Mouse (Mus musculus): ENCODE data around the gene Capn13. TPM values are rescaled to one million over a fixed set of nuclear protein-coding genes. Genes with fewer than 3 reads are reported as not detected.
"Not testable (repeated sequence)": the region's sequence is repeated elsewhere in the genome, so short reads cannot be mapped to it uniquely, and the experiment has no call there.

The Capn13 gene
- polyA plus RNA-seq, 1 experiment from 2014 or later, result not detected

GRCm38 (mm10) chr17:73303217-73303616 is 97.4 kb downstream of the Capn13 start:
- Histone ChIP-seq H3K9me3 (no peaks in the 10 kb centered on the region), H3K4me1 (peaks cover 13% of the 10 kb centered on the region), H3K4me2 (no peak overlapping the region), H3K27me3 (replicated peaks) (peaks cover 33% of the 10 kb centered on the region), H3K36me3 (no peaks in the 10 kb centered on the region), H3K27ac (replicated peaks) (no peak overlapping the region), H3K9ac (no peak overlapping the region), H3K4me3 (no peak overlapping the region)
- WGBS, result 25% methylated on average over 5 of the region's 5 CpGs
- ATAC-seq (ENCODE audit: extremely low read depth, insufficient number of reproducible peaks, low FRiP score, low TSS enrichment), result 0 out of 2 replicates have a peak, but pooled peaks have one; percentile 2

DNA sequence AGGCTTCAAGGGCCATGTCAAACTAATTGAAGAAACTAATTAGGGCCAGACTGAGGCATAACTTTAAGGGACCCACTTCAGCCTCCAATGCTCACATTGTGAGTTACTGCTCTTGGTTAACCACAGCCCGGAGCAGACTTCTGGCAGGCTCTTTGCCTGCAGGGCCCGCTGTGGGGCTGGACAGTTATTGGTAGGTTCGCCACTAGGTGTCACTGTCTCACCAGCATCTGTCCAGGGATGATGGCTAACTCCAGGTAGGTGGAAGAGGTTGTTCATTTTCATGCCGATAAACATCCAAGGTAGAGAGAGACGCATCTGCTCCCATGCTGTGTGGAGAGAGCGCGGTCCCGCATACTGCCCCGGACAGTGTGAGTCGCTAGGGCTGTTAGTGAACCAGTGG is 98.6 kb downstream of the Capn13 start:
- no peak overlapping the region for H3K4me3 ChIP-seq
- no peak overlapping the region for H3K9ac ChIP-seq
- no peaks in the 10 kb centered on the region for H3K36me3 ChIP-seq
- H3K4me1 ChIP-seq, result peaks cover 16% of the 10 kb centered on the region
- H3K9me3 ChIP-seq, result no peaks in the 10 kb centered on the region
- WGBS, result 5% methylated on average over 10 of the region's 10 CpGs
- H3K4me2 ChIP-seq, result peak overlapping the region; percentile 24; the same call in 1 of the 2 replicates
- peaks cover 33% of the 10 kb centered on the region for H3K27me3 ChIP-seq (replicated peaks)
- no peak overlapping the region for H3K27ac ChIP-seq (replicated peaks)
- ATAC-seq (ENCODE audit: extremely low read depth, insufficient number of reproducible peaks, low FRiP score, low TSS enrichment), result no peak

GRCm38 (mm10) chr17:73301258-73302050 is 99.2 kb downstream of the Capn13 start:
- Histone ChIP-seq H3K4me1 (peaks cover 12% of the 10 kb centered on the region), H3K27me3 (replicated peaks) (peaks cover 33% of the 10 kb centered on the region), H3K9me3 (no peaks in the 10 kb centered on the region), H3K9ac (0 out of 2 replicates have a peak overlapping the region, but pooled peaks have one; percentile 25), H3K4me3 (no peak overlapping the region), H3K36me3 (no peaks in the 10 kb centered on the region), H3K4me2 (peak overlapping the region; percentile 24), H3K27ac (replicated peaks) (no peak overlapping the region)
- 29% methylated on average over 15 of the region's 15 CpGs for whole genome bisulfite sequencing
- no peak for ATAC-seq (ENCODE audit: extremely low read depth, insufficient number of reproducible peaks, low FRiP score, low TSS enrichment)

- ATAC-seq (ENCODE audit: extremely low read depth, insufficient number of reproducible peaks, low FRiP score, low TSS enrichment), result no peak
- Histone ChIP-seq H3K4me3 (no peak overlapping the region), H3K9ac (no peak overlapping the region), H3K9me3 (no peaks in the 10 kb centered on the region), H3K27me3 (replicated peaks) (peaks cover 34% of the 10 kb centered on the region), H3K27ac (replicated peaks) (no peak overlapping the region), H3K4me2 (no peak overlapping the region), H3K36me3 (no peaks in the 10 kb centered on the region), H3K4me1 (peaks cover 10% of the 10 kb centered on the region)
- 54% methylated on average over 7 of the region's 7 CpGs for WGBS
Measured at GRCm38 (mm10) chr17:73300147-73300880, 100.4 kb downstream of the Capn13 start.

DNA sequence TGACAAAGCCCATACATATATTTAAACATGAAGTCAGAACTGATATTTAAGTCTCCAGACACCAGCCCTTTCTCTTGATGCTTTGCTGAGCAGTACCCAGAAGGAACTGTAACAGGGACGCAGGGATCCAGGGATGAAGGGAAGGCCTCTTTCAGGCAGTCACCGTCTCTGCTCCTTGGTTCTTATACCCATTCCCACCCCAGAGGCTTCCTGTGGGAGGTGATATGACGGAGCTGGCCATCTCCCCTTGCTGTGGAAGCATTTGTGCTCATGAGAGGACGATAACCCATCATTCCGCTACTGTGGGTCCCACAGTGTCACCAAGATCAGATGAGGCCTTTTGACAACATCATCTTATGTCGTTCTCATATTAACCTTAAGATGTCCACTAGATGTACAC is 101.7 kb downstream of the Capn13 start:
- Histone ChIP-seq H3K4me3 (no peak overlapping the region), H3K27me3 (replicated peaks) (peaks cover 21% of the 10 kb centered on the region), H3K9me3 (no peaks in the 10 kb centered on the region), H3K4me2 (no peak overlapping the region), H3K36me3 (no peaks in the 10 kb centered on the region), H3K27ac (replicated peaks) (no peak overlapping the region), H3K4me1 (peaks cover 10% of the 10 kb centered on the region), H3K9ac (no peak overlapping the region)
- WGBS, result 83% methylated on average over 6 of the region's 6 CpGs
- no peak for ATAC-seq (ENCODE audit: extremely low read depth, insufficient number of reproducible peaks, low FRiP score, low TSS enrichment)

DNA sequence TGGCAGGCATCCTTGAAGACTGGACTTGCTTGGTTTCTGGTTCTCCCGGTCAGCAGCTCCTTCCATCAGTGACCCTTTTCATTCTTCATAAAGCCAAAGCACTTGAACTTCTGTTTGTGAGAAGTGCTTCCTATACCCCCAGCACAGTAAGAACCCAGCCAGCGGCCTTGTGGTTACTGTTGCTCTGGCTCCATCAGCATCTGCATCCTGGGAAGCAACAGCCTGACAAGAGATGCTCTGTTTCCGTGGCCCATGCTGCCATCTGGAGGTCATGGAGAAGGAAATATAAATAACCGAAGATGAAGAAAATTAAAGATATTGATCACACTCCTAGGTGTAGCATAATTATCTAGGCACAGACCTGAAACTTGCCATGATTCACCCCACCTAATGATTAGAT is 103.8 kb downstream of the Capn13 start:
- Histone ChIP-seq H3K9me3 (no peaks in the 10 kb centered on the region), H3K27me3 (replicated peaks) (peaks cover 7% of the 10 kb centered on the region; the same call in 1 of the 2 replicates), H3K27ac (replicated peaks) (no peak overlapping the region), H3K36me3 (no peaks in the 10 kb centered on the region), H3K9ac (no peak overlapping the region), H3K4me1 (peaks cover 9% of the 10 kb centered on the region), H3K4me3 (no peak overlapping the region), H3K4me2 (no peak overlapping the region)
- no peak for ATAC-seq (ENCODE audit: extremely low read depth, insufficient number of reproducible peaks, low FRiP score, low TSS enrichment)
- WGBS, result 29% methylated on average over 4 of the region's 4 CpGs

GRCm38 (mm10) chr17:73293237-73293636 is 107.4 kb downstream of the Capn13 start:
- Histone ChIP-seq H3K27ac (replicated peaks) (no peak overlapping the region), H3K4me1 (0 out of 2 replicates have a peak, but pooled peaks cover 3% of the 10 kb centered on the region), H3K9ac (no peak overlapping the region), H3K36me3 (no peaks in the 10 kb centered on the region), H3K4me3 (no peak overlapping the region), H3K4me2 (no peak overlapping the region), H3K9me3 (no peaks in the 10 kb centered on the region), H3K27me3 (replicated peaks) (0 out of 2 replicates have a peak, but pooled peaks cover 2% of the 10 kb centered on the region)
- no peak for ATAC-seq (ENCODE audit: extremely low read depth, insufficient number of reproducible peaks, low FRiP score, low TSS enrichment)
- 58% methylated on average over 3 of the region's 3 CpGs for WGBS

DNA sequence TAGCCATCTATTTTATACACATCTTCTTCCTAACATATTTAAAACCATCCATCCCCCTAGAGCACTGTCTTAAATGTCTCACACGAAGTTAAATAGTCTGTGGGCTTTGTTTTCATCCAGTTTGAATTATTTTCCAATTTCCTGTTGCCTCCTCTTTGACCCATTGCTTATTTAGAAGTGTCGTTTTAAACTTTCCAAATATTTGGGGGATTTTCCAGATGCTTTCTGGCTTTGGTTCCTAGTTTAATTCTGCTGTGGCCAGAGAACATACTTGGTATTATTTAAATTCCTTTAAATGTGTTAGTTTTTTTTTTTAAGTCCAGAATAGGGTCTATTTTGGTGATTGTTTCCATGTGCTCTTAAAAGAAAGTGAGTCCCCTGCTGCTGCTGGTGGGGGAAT is 116.4 kb downstream of the Capn13 start:
- ATAC-seq (ENCODE audit: extremely low read depth, insufficient number of reproducible peaks, low FRiP score, low TSS enrichment), result no peak
- no peak overlapping the region for H3K9ac ChIP-seq
- H3K4me1 ChIP-seq, result no peaks in the 10 kb centered on the region
- H3K9me3 ChIP-seq, result no peaks in the 10 kb centered on the region
- H3K4me2 ChIP-seq, result no peak overlapping the region
- no peak overlapping the region for H3K27ac ChIP-seq (replicated peaks)
- no peak overlapping the region for H3K4me3 ChIP-seq
- H3K36me3 ChIP-seq, result no peaks in the 10 kb centered on the region
- 43% methylated on average over 2 of the region's 2 CpGs for WGBS
- no peaks in the 10 kb centered on the region for H3K27me3 ChIP-seq (replicated peaks)

DNA sequence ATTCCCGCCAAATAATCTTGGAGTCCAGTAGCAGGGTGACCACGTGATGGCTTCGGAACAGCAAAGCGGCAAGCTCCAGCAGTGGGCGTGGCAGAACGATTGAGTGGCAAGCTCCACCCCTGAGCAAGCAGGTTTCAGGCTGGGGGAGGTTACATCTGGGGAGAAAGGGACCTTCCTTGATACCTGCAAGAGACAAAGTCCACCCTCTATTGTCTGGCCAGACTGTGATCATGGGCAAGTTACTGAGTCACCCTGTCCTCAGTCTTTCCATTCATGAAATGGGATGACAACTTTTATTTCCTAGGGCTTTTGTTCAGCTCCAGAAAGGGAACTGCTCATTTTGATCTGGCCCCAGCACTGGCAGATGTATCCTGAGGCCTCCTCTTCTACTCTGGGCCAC is 118.0 kb downstream of the Capn13 start:
- not testable (repeated sequence) for H3K4me3 ChIP-seq; H3K27me3 ChIP-seq (replicated peaks); H3K4me1 ChIP-seq; H3K4me2 ChIP-seq; ATAC-seq (ENCODE audit: extremely low read depth, insufficient number of reproducible peaks, low FRiP score, low TSS enrichment); H3K9me3 ChIP-seq; H3K36me3 ChIP-seq; H3K9ac ChIP-seq; H3K27ac ChIP-seq (replicated peaks)
- WGBS, result 33% methylated on average over 6 of the region's 6 CpGs

DNA sequence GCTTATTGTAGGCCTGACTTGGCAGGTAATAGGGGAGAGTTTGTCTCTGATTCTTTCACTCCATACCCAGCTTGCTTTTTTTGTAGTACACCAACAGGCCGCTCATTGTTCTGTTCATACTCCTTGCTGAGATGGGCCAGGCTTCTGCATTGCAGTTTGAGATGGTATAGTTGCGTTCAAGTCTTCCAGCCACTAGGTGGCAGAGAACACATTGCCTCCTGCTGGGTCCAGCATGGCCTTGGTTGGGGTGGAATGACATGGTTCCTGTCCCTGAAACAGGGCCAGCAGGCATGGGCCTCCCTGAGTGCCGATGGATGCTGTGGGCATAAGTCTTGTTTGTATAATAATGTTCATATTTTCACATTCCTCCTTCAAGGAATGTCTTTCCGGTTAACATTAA is 122.9 kb downstream of the Capn13 start:
- Histone ChIP-seq H3K4me1 (no peaks in the 10 kb centered on the region), H3K4me3 (no peak overlapping the region), H3K27ac (replicated peaks) (no peak overlapping the region), H3K36me3 (no peaks in the 10 kb centered on the region), H3K9ac (no peak overlapping the region), H3K9me3 (no peaks in the 10 kb centered on the region), H3K27me3 (replicated peaks) (no peaks in the 10 kb centered on the region), H3K4me2 (no peak overlapping the region)
- WGBS, result 81% methylated on average over 4 of the region's 4 CpGs
- ATAC-seq (ENCODE audit: extremely low read depth, insufficient number of reproducible peaks, low FRiP score, low TSS enrichment), result no peak

- Histone ChIP-seq H3K27me3 (replicated peaks) (no peaks in the 10 kb centered on the region), H3K4me2 (no peak overlapping the region), H3K9me3 (no peaks in the 10 kb centered on the region), H3K27ac (replicated peaks) (no peak overlapping the region), H3K9ac (no peak overlapping the region), H3K36me3 (no peaks in the 10 kb centered on the region), H3K4me1 (no peaks in the 10 kb centered on the region), H3K4me3 (no peak overlapping the region)
- 69% methylated on average over 10 of the region's 10 CpGs for whole genome bisulfite sequencing
- ATAC-seq (ENCODE audit: extremely low read depth, insufficient number of reproducible peaks, low FRiP score, low TSS enrichment), result no peak
Measured at GRCm38 (mm10) chr17:73275066-73275465, 125.6 kb downstream of the Capn13 start.

Measured in heart, embryonic 13.5 days (tissue).